Mouse (Mus musculus) spleen, embryonic (tissue): ENCODE measurements at regions not wholly inside any gene's neighbourhood (a gene's known extent, or its start where the extent isn't known, plus 50 kb on each side); places are given as distances from the start of the nearest gene placed in this dataset.

Experiments
- CTCF ChIA-PET: fragments of 350-600 bp; sonication (Branson Sonifier 250); formaldehyde crosslinking; loops from one replicate; lab custom pipeline; 2022; lab: Charles Lee

DNA sequence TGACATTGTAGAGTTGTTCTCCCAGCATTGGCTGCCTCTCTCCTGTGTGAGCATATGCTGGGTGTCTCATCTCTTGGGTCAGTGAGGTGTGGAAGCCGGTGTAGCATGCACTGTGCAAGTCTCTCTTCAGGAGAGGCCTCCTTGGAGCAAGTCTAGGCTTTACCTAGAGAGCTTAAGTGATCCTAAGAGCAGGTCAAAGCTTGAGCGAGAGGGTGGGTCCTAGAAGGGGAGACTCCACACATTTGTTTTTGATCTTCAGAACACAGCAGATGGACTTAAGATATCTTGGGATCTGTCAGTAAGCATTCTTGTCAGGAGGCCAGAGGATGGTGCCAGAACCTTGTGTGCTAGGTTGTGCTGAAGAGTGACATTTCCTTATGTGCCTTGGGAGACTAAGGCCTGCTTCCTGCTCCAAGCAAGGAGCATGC is 136.4 kb downstream of the Tmx1 start:
- CTCF ChIA-PET, result no interaction called here

DNA sequence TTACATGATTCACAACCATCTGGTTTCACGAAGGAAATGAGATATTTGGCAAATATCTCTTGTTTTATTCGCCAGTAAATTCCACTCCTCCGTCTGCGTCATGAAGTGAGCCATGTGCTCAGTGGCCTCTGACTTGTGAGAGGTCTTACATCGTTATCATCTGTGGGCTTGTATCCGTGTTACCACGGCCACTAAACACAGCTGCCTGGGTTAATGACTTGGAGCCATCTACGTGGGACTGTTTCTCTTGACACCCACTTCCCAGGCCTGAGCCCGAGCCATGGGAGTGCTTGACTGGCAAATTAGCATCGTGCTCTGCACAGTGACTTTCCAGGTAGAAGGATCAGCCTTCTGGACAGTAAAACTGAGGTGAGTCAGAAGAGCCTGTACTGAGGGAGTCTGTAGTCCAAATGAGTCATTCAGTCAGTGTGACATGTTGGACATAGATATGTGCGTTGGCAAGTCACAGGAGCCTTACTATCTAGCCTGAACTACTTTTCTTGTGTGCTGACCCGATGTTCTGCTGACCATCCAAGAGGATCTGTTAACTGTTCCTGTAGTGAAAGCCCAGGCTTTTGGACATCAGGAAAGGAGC is 137.7 kb downstream of the Tmx1 start:
- CTCF ChIA-PET, result no interaction called here

DNA sequence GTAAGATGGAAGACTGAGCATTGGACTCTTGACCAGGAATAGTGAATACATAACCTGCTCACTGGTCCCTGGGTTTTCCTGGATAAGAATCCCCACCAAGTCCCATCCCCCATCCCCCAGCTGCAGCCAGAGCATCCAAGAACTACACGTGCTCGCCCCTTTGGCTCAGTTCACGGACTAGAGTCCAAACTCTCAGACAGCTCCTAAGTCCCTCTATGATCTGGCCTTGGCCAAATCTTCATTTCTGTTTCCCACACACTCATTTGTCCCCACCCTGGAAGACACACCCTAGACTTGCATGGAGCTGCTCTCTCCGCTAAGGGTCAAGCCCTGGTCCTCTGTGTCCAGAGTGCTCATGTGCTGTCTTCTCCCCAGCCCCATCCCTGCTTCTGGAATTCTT is 139.9 kb downstream of the Tmx1 start:
- CTCF ChIA-PET, result no interaction called here

DNA sequence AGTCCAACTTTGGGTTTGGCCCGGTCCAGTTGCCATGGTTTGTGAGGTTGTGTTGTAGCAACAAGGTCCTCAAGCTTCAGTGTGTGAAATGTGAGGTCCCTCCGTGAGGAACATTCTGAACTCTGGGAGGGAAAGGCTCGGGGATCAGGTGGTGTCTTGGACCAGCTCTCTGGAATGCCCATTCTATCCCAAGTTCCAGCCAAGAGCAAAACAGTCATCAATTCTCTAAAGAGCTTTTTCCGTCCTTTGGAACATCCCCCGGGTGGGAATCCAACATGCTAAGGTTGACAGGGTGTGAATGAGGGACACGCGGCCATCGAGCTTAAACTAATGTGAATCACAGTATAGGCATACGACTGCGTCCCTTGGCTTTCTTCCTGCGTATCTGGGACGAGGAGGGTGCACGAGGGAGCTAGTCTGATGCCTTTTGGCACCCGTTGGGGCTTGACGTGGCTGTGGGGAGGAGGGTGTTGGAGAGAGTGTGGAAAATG is 145.4 kb downstream of the Tmx1 start:
- CTCF ChIA-PET, result no interaction called here

DNA sequence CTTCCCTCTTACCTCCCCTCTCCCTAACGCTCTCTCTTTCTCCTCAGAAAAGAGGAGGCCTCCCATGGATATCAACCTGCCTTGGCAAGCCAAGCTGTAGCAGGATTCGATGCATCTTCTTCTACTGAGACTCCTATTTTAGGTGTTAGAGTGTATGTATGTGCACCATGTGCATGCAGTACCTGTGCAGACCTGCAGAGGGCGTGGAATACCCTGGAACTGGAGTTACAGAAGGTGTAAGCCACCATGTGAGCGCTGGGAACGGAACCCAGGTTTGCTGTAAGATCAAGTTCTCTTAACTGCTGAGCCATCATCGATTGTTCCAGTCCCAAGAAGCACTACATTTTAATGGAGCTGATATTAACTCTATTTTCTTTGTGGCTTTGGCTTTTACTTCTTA is 146.8 kb downstream of the Tmx1 start:
- CTCF ChIA-PET, result no interaction called here

DNA sequence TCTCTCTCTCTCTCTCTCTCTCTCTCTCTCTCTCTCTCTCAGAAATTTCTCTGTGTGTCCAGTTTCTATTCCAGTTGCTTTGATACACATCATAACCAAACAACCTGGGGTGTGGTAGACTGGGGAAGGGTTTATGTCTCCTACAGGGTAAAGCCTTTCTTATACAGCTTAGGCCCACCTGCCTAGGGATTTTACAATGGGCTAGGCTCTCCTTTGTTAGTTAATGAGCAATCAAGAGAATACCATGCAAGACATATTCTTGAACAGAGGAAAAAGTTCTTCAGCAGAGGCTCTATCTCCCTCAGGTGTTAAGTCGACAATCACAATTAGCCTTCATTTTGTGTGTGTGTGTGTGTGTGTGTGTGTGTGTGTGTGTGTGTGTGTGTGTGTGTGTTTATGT is 151.0 kb downstream of the Tmx1 start:
- CTCF ChIA-PET, result no interaction called here

DNA sequence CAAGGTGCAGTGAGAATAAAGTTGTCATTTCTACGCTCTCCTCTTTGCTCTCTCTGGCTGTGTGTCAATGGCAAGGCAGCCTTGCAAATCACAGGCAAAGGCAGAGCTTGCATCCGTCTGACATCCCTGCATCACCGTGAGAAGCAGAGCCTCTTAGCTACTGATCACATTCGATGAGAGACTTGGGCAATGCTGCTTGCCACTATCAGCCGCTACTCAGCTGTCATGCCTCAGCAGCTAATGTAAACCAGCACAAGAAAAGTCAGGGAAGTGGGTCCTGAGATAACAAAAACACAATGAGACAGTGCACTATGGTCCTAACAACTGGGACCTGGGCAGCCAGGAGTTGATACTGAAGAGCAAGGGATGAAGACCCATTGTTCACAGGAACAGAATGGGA is 155.8 kb downstream of the Tmx1 start:
- CTCF ChIA-PET, result no interaction called here

DNA sequence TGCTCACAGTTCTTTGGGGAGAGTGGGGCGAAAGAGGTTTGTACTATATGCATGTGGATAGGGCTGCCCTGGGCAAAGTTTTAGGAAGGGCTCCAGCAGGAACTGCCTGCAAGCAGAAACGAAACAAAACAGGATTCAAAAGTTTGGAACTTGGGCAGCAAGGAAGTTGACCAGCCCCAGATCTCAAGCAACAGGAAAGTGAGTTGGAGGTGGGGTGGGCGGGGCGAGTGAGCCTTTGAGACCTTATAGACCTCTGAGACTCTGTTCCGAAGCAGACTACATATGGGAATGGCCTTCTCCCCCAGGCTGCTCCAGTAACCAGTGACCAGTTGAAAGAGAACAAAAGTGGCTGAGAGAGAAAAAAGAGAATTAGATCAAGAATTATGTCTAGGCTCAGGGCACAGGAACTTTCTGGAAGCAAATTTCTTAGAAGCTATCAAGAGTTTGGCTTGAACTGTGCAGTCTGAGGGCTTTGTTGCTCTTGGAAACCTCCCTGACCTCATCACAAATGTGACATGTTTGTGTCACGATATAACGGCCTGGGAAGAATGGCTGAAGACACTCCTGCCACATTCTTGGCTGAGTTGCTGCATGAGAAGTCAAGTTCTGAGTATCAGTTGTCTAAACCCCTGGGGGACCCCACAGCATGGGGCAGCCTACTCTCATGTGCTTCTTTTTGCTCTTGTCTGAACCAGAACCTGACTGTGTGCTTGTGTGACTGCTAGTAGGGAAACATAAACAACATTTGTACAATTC is 156.4 kb downstream of the Tmx1 start:
- CTCF ChIA-PET, result no interaction called here

DNA sequence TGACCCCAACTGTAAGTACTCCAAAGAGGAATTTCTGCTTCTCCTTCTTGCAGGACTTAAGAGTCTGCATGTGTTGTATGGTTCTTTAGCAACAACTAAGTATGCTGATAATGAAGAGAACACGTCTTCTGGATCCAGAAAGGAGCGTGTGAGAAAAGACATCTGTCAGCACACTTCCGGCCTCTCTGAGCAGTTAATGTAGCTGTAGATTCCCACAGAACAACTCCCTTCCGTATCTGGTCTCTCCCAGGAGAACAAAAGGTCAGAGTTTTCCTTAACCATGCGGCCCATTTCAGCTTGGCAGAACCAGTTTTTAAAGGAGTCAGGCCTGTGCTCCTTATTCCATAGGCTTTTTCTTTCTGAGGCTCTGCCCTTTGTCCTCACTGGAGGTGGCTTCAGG is 159.0 kb downstream of the Tmx1 start:
- CTCF ChIA-PET, result no interaction called here

DNA sequence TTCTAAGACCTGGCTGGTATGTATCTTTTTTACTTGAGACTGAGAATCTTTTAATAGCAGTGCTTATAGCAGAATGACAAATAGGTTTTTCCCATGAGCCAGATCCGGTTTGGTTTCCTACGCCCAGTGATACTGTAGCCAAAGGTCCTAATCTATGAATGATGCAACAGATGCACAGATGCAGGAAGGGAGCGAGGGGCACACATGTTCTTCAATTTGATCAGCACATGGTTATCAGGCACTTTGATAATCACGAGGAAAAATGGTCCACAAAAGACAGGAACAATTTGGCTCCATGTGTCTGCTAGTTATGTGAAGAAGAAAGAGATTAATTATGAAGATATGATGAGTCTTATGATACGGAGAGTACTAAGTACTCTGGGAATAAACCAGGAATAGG is 160.3 kb downstream of the Tmx1 start:
- CTCF ChIA-PET, result interaction anchor here (0.6 kb wide), 1 partner anchor 135 kb away, joined by 3 read pairs; no protein-coding TSS in a partner anchor

DNA sequence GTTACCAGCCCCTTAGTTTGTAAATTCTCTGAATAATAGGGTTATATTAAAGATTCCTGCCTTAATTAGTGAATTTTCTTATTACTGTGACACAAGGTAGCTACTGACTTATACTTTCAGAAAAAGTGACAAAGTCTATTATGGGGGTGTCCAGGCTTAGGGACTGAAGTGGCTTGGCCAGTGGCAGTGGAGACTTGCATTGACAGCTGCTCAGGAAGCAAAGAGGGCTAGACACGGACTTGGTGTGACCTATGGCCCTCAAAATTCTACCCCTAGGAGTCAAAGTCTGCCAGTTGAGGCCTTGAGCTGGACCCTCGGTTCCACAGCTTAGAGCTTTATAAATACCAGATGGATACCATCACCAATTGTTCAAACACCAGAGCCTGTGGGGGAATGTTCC is 161.2 kb downstream of the Tmx1 start:
- CTCF ChIA-PET, result no interaction called here

DNA sequence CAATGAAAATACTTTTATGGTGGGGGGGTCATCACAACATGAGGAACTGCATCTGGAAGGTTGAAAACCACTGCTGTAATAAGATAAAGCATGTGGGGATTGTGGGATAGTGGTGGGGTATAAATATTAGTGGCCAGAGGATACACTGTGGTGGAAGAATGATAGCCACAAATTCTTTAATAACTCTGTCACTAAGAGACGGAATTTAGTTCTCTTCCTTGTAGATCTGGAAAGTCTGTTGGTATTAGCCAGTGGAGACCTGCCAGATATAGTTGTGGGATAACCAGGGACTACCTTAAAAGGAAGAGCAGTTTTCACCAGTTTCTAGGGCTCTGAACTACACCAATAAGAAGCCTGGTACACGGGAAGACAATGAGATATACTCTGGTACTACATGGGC is 161.8 kb downstream of the Tmx1 start:
- CTCF ChIA-PET, result no interaction called here

DNA sequence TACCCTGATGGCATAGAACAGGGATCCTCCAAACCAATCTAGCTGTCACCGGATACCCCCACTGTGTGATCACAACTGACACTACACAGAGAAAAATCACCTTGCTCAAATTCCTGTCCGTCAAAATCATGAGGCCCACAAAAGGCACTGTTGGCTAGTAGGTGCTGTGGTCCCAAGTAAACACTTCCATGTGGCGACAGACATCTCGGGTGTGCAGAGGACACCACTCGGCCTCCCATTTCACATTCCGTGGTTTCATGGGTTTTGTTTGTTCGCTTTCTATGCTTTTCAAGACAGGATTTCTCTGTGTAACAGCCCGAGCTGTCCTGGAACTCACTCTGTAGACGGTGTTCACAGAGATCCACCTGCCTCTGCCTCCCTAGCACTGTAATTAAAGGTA is 162.2 kb downstream of the Tmx1 start:
- CTCF ChIA-PET, result no interaction called here

DNA sequence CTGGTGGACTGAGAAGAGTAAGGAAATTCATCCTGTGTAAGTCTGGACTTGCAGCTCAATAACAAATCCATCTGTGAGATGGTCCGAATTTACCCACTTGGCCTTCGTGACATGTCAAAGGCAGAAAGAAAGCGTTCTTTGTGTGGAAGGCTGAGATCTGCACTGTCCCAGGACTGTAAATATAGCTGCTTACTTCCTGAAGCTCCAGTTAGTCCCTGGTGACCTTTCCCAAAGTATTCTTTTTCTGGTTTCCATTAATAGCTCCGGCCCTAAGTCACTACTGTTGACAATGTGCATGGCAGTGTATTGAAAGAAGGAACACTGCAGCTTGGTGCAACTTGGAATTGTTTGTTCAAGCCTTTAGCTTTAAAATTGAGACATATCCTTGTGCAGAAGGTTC is 163.2 kb downstream of the Tmx1 start:
- CTCF ChIA-PET, result no interaction called here

DNA sequence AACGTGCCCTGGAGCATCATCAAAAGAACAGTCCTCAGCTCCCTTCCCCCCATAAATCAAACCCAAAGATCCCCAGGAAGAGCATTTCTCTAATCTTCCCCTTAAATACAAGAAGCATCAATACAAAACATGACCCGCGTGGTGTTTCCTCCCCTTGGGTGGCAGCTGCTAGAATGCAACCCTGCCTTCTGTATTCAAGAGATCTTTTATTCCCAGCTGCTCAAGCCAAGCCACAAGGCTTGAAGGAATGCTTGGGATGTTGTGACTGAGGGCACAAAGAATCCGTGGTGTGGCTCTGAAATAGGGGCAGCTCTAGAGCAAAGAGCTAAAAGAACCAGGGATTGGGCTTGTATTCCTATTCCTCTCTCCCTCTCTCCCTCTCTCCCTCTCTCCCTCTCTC is 163.6 kb downstream of the Tmx1 start:
- CTCF ChIA-PET, result no interaction called here

DNA sequence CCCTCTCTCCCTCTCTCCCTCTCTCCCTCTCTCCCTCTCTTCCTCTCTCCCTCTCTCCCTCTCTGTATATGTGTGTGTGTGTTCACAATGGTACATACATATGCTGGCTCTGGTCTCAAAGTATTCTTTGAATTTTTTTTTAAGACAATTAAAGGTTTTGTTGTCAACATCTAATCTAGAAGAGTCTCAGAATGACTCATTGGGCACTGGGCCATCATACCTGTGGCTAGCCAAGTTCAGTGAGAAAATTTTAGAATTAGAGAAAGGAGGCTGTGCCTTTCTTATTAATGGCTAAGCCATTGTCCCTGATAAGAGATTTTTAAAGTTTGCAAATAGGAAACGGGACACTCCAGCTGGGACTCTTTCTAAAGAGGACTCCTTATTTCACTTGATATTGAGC is 164.1 kb downstream of the Tmx1 start:
- CTCF ChIA-PET, result no interaction called here

DNA sequence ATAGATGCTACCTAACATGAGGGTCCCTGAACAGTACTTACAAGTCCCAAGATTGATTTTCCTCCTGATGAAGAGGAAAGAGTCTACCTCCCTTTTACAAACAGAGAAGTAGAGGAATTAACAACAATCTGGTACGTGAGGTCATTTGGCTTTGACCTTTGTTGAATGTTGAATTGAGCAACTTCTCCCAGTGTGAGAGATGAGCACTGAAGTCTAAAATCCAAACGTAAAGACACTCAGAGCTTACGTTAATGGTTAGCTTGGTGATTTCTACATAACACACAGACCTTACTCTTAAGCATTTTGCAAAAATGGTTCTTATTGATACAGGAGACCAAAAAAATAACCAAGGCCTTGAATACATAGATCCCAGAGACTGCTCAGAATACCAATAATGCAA is 165.1 kb downstream of the Tmx1 start:
- CTCF ChIA-PET, result no interaction called here

DNA sequence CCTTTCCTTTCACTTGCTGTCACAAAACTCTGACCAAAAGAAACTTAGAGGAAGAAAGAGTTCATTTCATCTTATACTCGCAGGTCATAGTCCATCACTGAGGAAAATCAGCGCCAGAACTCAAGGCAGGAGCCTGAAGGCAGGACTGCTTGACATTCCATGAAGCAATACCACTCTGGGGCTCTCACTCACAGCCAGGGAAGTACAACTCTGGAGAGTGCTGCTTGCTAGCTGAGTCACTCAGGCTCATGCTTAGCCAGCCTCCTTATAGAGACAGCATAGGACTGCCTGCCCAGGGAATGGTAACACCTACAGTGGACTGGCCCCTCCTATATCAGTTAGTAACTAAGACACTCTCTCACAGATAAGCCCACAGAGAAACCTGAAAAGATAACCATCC is 166.5 kb downstream of the Tmx1 start:
- CTCF ChIA-PET, result no interaction called here

DNA sequence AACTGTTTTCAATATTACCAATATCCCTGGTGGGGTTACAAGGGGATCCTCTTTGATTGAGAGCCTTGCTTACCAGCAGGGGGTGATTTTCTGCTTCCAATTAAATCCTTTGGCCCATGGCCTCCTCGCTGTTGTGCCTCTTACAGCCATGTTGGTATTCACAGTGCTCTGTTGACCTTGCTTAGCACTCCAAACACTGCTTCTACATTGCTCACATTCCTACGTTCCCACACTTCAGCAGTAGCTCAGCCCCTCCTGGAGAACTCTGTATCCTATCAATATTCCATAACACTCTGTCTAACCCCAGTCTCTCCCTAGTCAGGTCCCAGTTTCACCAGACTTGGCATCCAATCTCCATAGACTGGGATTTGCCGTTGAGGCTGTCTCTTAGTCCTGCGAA is 169.1 kb downstream of the Tmx1 start:
- CTCF ChIA-PET, result no interaction called here

DNA sequence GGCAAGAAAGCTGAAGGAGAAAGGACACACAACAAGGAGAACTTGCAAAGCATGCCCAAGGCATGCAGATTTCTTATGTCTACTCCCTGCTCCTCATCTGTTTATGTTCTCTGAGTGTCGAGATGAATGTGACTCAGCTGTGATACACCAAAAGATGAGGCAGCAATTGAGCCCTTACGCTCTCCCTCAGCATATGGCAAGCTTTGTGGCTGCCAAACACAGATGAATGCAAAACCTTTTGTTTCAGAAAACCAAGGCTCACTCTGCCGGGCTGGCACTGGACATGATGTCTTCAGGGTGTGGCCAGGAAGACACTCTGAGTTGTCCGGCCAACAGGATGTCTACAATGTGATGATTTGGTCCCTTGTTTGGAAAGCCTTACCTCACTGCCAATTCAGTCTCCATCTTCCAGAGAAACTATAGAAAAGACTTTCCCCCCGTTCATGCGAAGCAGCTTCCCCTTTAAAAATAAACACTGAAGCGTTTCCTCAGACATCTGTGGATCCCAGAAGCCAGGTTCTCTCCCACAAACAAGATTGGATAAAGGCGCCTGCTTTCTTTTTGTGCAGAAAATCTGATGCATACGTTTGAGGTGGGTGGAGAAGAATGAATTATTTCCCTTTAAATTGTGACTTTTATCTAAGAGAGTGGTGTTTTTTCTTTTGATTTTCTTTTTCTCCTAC is 171.5 kb downstream of the Tmx1 start:
- CTCF ChIA-PET, result no interaction called here

DNA sequence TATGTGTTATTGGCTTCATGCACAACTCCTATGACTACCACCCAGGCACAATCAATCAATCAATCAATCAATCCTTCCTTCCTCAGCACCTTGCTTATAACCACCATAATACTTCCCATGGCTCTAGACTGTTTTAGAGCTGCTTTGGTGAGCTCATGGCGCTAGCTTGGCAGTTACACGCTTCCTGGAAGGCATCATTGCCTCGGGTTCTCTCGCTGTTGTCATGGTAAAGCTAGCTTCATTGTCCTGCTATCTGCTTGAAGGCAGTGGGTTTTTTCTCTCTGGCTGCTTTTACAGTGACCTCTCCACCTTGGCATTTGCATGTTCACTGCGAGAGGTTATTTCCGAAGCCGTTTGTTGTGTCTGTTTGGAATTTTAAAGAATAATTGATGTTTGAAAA is 174.7 kb downstream of the Tmx1 start:
- CTCF ChIA-PET, result no interaction called here

DNA sequence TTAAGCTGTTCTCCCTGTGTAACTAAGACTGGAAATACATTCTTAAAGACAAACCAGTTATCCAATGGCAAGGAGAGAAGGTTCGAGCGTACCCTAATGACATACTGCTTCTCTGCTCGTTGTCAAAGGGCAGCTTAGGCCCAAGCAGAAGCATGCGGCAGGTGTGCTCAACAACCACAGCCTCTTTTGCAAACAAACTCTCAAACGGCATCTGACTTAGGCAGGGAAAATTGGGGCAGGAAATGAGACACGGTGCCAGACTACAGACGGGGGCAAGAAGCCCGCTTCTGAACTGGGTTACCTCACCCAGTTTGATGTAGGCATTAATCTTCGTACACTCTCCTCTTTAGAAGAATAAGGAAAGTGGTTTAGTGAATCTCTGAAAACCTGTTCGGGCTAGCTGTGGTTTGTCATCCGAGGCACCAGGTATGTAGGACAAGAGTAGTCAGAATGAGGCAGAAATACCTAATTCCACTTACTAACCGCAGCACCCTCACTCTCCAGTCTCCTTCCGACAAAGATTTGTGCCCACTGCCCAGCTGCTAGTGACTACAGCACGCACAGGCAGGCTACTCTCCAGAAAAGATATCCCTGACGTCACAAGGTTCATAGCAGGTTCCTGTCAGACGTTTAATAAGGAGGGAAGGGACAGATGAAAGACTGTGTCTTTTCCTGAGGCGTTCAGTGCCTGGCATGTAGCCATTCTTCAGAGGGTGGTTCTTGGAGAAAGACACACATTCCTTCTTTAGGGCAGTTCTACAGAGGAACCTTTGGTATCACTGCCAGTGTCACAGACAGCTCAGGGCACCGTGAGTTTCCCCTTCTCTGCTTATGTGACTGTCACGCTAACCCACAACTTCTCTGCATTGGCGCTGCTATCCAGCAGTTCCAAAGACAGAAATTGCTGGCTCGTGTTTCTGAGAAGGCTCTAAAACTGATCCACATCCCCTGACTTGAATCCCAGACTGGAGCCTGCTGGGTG is 175.8 kb downstream of the Tmx1 start:
- CTCF ChIA-PET, result no interaction called here
